Mouse (Mus musculus): ENCODE results near the gene Adam23. TPM values are rescaled to one million over a fixed set of nuclear protein-coding genes. Genes with fewer than 3 reads are reported as not detected.
A peak's percentile ranks its signal among the peaks of the same experiment; 100 is the strongest.

Gene Adam23
- total and polyA plus RNA-seq, 2 experiments = 2.8 to 25.0 TPM

DNA sequence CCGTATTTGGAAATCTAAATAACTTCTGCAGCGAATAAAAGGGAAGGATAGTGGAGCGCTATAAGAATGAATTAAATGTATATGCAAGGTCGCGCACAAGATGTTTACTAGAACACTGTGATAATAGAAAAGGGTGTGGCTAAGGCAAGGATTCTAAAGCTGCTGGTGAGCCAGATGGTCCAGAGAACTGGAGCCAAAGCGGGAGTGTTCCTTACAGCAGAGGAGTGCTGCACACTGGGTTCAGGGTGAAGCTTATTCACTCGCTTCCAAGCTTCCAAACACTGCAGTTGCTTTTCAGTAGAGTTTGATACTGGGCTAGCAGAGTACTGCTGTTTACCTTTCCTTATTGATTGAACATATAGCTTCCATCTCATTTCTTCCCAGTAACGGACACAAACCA is 14.5 kb upstream of the Adam23 start:
- DNase-seq (ENCODE audit: extremely low read depth, low read depth, low spot score) = no peak
- no peaks in the 10 kb centered on the region for H3K4me1 ChIP-seq (ENCODE audit: control insufficient read depth, insufficient read depth, low read length)
- H3K9ac ChIP-seq (ENCODE audit: low read depth, low read length) = no peak overlapping the region
- peak overlapping the region; percentile 28 for H3K27ac ChIP-seq (replicated peaks; ENCODE audit: insufficient read depth, low read depth, low read length)
- no peak for TF ChIP-seq POLR2A (IDR thresholded peaks at IDR 0.05; ENCODE audit: extremely low read depth, insufficient read depth, low read length)
- no peak for TF ChIP-seq CTCF (IDR thresholded peaks at IDR 0.05; ENCODE audit: low read depth, low read length)
- H3K4me3 ChIP-seq (ENCODE audit: insufficient read depth, low read depth, low read length) = no peak overlapping the region
- WGBS = 75% methylated on average over 8 of the region's 8 CpGs
- no peaks in the 10 kb centered on the region for H3K36me3 ChIP-seq (ENCODE audit: control insufficient read depth, insufficient read depth, low read length)
- H3K27me3 ChIP-seq (ENCODE audit: control insufficient read depth, insufficient read depth, low read length) = no peaks in the 10 kb centered on the region
- no peaks in the 10 kb centered on the region for H3K79me2 ChIP-seq (ENCODE audit: control insufficient read depth, insufficient read depth, low read length)

DNA sequence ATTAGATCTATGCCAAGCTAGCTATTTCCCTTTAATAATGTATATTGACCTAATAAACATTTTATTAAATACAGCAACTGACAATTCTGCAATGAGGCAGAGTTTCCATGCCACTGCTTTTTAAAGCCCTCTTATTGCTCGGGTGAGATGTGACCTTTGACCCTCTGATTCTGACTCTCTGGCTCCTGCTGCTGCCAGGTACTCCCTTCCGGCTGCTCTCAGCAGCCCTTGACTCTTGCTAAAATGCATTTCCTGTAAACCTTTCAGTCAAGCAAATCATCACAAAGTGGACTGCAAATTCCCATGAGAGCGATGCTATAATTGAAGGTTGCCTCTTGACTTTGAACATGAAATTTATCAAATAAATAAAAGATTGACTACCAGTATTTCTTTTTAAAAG is 13.8 kb upstream of the Adam23 start:
- Histone ChIP-seq H3K4me1 (ENCODE audit: control insufficient read depth, insufficient read depth, low read length) (no peaks in the 10 kb centered on the region), H3K9ac (ENCODE audit: low read depth, low read length) (no peak overlapping the region), H3K27ac (replicated peaks; ENCODE audit: insufficient read depth, low read depth, low read length) (no peak overlapping the region), H3K36me3 (ENCODE audit: control insufficient read depth, insufficient read depth, low read length) (no peaks in the 10 kb centered on the region), H3K27me3 (ENCODE audit: control insufficient read depth, insufficient read depth, low read length) (no peaks in the 10 kb centered on the region), H3K4me3 (ENCODE audit: insufficient read depth, low read depth, low read length) (no peak overlapping the region), H3K79me2 (ENCODE audit: control insufficient read depth, insufficient read depth, low read length) (no peaks in the 10 kb centered on the region)
- DNase-seq (ENCODE audit: extremely low read depth, low read depth, low spot score) = no peak
- WGBS = 54% methylated on average over 3 of the region's 3 CpGs
- no peak for TF ChIP-seq POLR2A (IDR thresholded peaks at IDR 0.05; ENCODE audit: extremely low read depth, insufficient read depth, low read length)
- no peak for TF ChIP-seq CTCF (IDR thresholded peaks at IDR 0.05; ENCODE audit: low read depth, low read length)

DNA sequence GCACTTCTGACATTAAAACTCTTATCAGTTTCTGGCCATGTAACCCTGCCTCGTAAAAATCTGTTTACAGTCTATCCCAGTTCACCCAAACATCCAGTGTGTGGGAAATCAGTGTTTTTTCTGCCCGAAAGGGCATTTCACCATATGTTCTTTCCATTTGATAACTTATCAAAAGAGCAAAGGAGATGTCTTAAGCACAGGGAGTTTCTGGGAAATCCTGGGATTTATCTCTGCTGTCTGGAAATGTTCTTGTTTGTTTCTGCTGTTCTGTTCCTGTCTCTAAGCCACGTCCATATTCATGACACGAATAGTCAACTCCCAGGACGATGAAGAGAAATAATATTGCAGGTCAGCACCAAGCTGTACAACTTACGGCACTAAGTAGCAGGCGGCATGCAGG is 11.6 kb upstream of the Adam23 start:
- no peaks in the 10 kb centered on the region for H3K36me3 ChIP-seq (ENCODE audit: control insufficient read depth, insufficient read depth, low read length)
- 63% methylated on average over 7 of the region's 7 CpGs for WGBS
- peak; percentile 31 for DNase-seq (ENCODE audit: extremely low read depth, low read depth, low spot score)
- H3K4me1 ChIP-seq (ENCODE audit: control insufficient read depth, insufficient read depth, low read length) = no peaks in the 10 kb centered on the region
- no peak overlapping the region for H3K9ac ChIP-seq (ENCODE audit: low read depth, low read length)
- H3K4me3 ChIP-seq (ENCODE audit: insufficient read depth, low read depth, low read length) = no peak overlapping the region
- no peak overlapping the region for H3K27ac ChIP-seq (replicated peaks; ENCODE audit: insufficient read depth, low read depth, low read length)
- no peak for TF ChIP-seq CTCF (IDR thresholded peaks at IDR 0.05; ENCODE audit: low read depth, low read length)
- TF ChIP-seq POLR2A (IDR thresholded peaks at IDR 0.05; ENCODE audit: extremely low read depth, insufficient read depth, low read length) = no peak
- H3K79me2 ChIP-seq (ENCODE audit: control insufficient read depth, insufficient read depth, low read length) = no peaks in the 10 kb centered on the region
- no peaks in the 10 kb centered on the region for H3K27me3 ChIP-seq (ENCODE audit: control insufficient read depth, insufficient read depth, low read length)

DNA sequence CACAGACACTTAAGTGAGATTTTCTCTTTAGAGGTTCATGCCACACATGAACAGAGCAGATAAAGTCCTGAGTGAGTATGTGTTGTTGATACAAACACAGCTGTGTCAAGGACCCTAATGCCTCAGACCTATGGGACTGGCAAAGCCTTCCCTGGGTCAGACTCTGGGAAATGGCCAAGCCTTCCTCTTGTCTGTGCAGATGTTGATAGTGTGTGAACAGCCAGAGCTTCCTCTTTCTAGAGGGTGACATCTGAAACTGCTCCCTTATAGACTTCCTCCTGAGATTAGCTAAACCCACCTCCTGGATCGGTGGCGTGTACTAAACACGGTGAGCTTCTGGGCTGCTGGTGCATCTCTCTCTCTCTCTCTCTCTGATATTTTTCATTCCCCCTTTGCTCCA is 8.2 kb upstream of the Adam23 start:
- TF ChIP-seq POLR2A (IDR thresholded peaks at IDR 0.05; ENCODE audit: extremely low read depth, insufficient read depth, low read length) = no peak
- TF ChIP-seq CTCF (IDR thresholded peaks at IDR 0.05; ENCODE audit: low read depth, low read length) = no peak
- H3K36me3 ChIP-seq (ENCODE audit: control insufficient read depth, insufficient read depth, low read length) = no peaks in the 10 kb centered on the region
- H3K27ac ChIP-seq (replicated peaks; ENCODE audit: insufficient read depth, low read depth, low read length) = no peak overlapping the region
- H3K27me3 ChIP-seq (ENCODE audit: control insufficient read depth, insufficient read depth, low read length) = no peaks in the 10 kb centered on the region
- H3K4me3 ChIP-seq (ENCODE audit: insufficient read depth, low read depth, low read length) = no peak overlapping the region
- no peaks in the 10 kb centered on the region for H3K79me2 ChIP-seq (ENCODE audit: control insufficient read depth, insufficient read depth, low read length)
- no peak for DNase-seq (ENCODE audit: extremely low read depth, low read depth, low spot score)
- H3K4me1 ChIP-seq (ENCODE audit: control insufficient read depth, insufficient read depth, low read length) = no peaks in the 10 kb centered on the region
- WGBS = 40% methylated on average over 3 of the region's 3 CpGs
- H3K9ac ChIP-seq (ENCODE audit: low read depth, low read length) = no peak overlapping the region

DNA sequence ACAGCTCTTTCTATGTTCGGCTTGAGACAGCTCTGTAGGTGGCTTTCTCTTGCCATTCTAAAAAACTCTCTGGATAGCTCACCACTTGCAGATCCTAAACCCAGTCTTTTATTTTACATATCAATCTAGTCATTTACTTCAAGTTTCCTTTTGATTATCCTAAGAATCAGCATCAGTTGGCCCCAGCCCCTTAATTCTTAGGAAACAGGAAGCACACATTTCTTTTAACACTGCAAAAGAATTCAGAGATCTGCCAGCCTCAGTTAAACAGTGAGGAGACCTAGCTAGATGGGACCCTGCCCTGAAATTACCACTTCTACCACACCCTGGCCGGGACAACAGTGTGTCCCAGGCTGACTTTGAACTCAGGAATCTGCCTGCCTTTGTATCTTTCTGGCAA is 3.5 kb upstream of the Adam23 start:
- no peak for DNase-seq (ENCODE audit: extremely low read depth, low read depth, low spot score)
- Histone ChIP-seq H3K27me3 (ENCODE audit: control insufficient read depth, insufficient read depth, low read length) (peaks cover 9% of the 10 kb centered on the region), H3K4me3 (ENCODE audit: insufficient read depth, low read depth, low read length) (no peak overlapping the region), H3K79me2 (ENCODE audit: control insufficient read depth, insufficient read depth, low read length) (no peaks in the 10 kb centered on the region), H3K36me3 (ENCODE audit: control insufficient read depth, insufficient read depth, low read length) (no peaks in the 10 kb centered on the region), H3K4me1 (ENCODE audit: control insufficient read depth, insufficient read depth, low read length) (no peaks in the 10 kb centered on the region), H3K27ac (replicated peaks; ENCODE audit: insufficient read depth, low read depth, low read length) (no peak overlapping the region), H3K9ac (ENCODE audit: low read depth, low read length) (no peak overlapping the region)
- WGBS = 78% methylated on average over 2 of the region's 2 CpGs
- TF ChIP-seq POLR2A (IDR thresholded peaks at IDR 0.05; ENCODE audit: extremely low read depth, insufficient read depth, low read length) (no peak), CTCF (IDR thresholded peaks at IDR 0.05; ENCODE audit: low read depth, low read length) (no peak)

DNA sequence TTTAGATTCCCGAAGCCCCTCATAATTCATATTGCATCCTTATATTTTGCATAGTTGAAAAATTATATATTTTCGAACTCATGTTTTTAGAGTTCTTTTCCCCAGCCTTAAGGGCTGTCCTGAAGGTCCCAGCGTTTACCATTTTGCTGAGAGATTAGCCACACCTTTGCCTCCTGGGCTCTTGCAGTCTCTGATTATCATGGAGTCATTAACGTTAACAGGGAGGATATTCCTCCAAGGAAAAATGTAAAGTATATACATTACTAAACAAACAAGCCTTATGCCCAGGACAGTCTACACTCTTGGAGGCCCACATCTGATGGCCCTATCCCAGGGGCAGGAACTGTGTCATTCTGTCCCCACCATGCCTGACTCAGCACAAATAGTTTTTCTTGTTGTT is 3.1 kb upstream of the Adam23 start:
- TF ChIP-seq POLR2A (IDR thresholded peaks at IDR 0.05; ENCODE audit: extremely low read depth, insufficient read depth, low read length) (no peak), CTCF (IDR thresholded peaks at IDR 0.05; ENCODE audit: low read depth, low read length) (no peak)
- Histone ChIP-seq H3K4me3 (ENCODE audit: insufficient read depth, low read depth, low read length) (no peak overlapping the region), H3K4me1 (ENCODE audit: control insufficient read depth, insufficient read depth, low read length) (no peaks in the 10 kb centered on the region), H3K36me3 (ENCODE audit: control insufficient read depth, insufficient read depth, low read length) (no peaks in the 10 kb centered on the region), H3K79me2 (ENCODE audit: control insufficient read depth, insufficient read depth, low read length) (no peaks in the 10 kb centered on the region), H3K9ac (ENCODE audit: low read depth, low read length) (no peak overlapping the region), H3K27ac (replicated peaks; ENCODE audit: insufficient read depth, low read depth, low read length) (no peak overlapping the region), H3K27me3 (ENCODE audit: control insufficient read depth, insufficient read depth, low read length) (peaks cover 9% of the 10 kb centered on the region)
- no peak for DNase-seq (ENCODE audit: extremely low read depth, low read depth, low spot score)
- WGBS = 73% methylated on average over 4 of the region's 4 CpGs

All from liver, adult 2 months (tissue).